Mouse (Mus musculus) limb, embryonic 11.5 days (tissue): ENCODE measurements around the gene Zbtb18. TPM values are rescaled to one million over a fixed set of nuclear protein-coding genes. Genes with fewer than 3 reads are reported as not detected.

Source experiments
- ATAC-seq: fragments of 200-750 bp; cut with Nextera tagmentation; 2 replicates; pipeline ENCODE4 v1.8.0; 2017; ENCODE audit warnings: low read depth; ENCODE audit not compliant: insufficient number of reproducible peaks, low FRiP score, low TSS enrichment
- DNase-seq: peaks from one replicate; pipeline ENCODE4 v3.0.0-alpha.2; 2015; ENCODE audit warnings: low spot score
- H3K27ac ChIP-seq: fragments of 300-500 bp; sonication (generic); replicated peaks from 2 replicates; pipeline ENCODE4 v1.5.1; 2014; ENCODE audit warnings: low read depth, mild to moderate bottlenecking, low read length
- H3K27me3 ChIP-seq: fragments of 300-500 bp; sonication (generic); 2 replicates; pipeline ENCODE4 v1.6.1; 2014; ENCODE audit warnings: mild to moderate bottlenecking, low read length, mixed read lengths; ENCODE audit not compliant: control insufficient read depth, insufficient read depth
- H3K36me3 ChIP-seq: fragments of 300-500 bp; sonication (generic); 2 replicates; pipeline ENCODE4 v1.6.1; 2014; ENCODE audit warnings: mild to moderate bottlenecking, low read length, moderate library complexity, mixed read lengths; ENCODE audit not compliant: control insufficient read depth, insufficient read depth
- H3K4me1 ChIP-seq: fragments of 300-500 bp; sonication (generic); 2 replicates; pipeline ENCODE4 v1.6.1; 2014; ENCODE audit warnings: low read length, mixed read lengths; ENCODE audit not compliant: control insufficient read depth, insufficient read depth
- H3K4me2 ChIP-seq: fragments of 300-500 bp; sonication (generic); 2 replicates; pipeline ENCODE4 v1.6.1; 2014; ENCODE audit warnings: low read depth, mild to moderate bottlenecking, moderate library complexity; ENCODE audit not compliant: severe bottlenecking
- H3K4me3 ChIP-seq: fragments of 300-500 bp; sonication (generic); 2 replicates; pipeline ENCODE4 v1.5.1; 2014; ENCODE audit warnings: low read depth, low read length
- H3K9ac ChIP-seq: fragments of 300-500 bp; sonication (generic); 2 replicates; pipeline ENCODE4 v1.6.1; 2014; ENCODE audit warnings: mild to moderate bottlenecking, low read length
- H3K9me3 ChIP-seq: fragments of 300-500 bp; sonication (generic); 2 replicates; pipeline ENCODE4 v1.6.1; 2016; ENCODE audit warnings: low read length; ENCODE audit not compliant: control insufficient read depth
- WGBS: fragments of 180-500 bp; shearing (Covaris S2); extraction: QIAGEN DNeasy Blood & Tissue Kit; methylation state at CpG from one replicate; pipeline ENCODE4 v1.1.7; 2014; 5-methylcytosine and 5-hydroxymethylcytosine counted together
- polyA plus RNA-seq: library from polyadenylated mRNA; unstranded; fragments of >200 nt; fragmentation: Nextera tagmentation; extraction: Ambion mirVana; gene quantifications from 2 replicates; pipeline ENCODE4 v1.2.1, GENCODE M21; 2014

Gene Zbtb18
- polyA plus RNA-seq, 1 experiment from 2014 or later = 2.0 TPM

DNA sequence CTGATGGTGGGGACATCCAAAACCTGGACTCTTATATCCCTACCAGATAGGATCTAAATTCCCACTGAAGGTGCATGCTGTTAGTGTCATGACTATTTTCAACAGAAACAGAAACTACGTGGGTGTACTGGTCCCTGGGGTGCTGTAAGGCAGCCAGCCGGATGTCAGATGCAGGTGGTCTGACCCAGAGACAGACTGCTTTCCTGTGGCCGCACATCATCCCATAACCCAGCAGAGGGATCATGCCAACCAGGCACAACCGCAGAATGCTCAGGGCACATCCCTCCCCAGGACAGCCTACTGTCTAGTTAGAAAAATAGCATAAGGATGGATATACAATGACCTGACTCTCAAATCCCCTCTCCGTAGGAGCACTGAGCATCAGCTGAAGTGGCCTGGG, 14.3 kb upstream of the Zbtb18 start:
- Histone ChIP-seq H3K27ac (no peak overlapping the region), H3K4me2 (no peak overlapping the region), H3K36me3 (no peaks in the 10 kb centered on the region), H3K4me3 (no peak overlapping the region), H3K4me1 (no peaks in the 10 kb centered on the region), H3K9ac (no peak overlapping the region), H3K27me3 (no peaks in the 10 kb centered on the region), H3K9me3 (no peaks in the 10 kb centered on the region)
- 82% methylated on average over 5 of the region's 5 CpGs for WGBS
- DNase-seq = no peak
- ATAC-seq = no peak

DNA sequence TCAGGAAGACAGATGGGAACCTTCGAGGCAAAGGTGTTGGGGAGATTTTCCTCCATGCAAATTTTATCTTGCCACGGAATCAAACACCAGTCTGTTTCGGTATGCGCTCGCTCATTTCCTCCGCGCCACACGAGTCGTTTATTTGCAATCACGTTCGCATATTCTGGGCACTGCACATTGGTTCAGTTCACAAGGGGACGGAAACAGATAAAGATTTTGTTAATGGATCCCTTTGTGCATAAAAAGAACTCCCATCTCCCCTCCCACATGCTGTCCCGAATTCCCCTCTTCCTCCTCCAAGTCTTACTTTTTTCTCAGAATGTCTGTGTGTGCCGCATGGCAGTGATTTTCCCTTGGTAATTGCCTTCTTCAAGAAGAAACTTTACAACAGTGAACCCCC, 13.8 kb upstream of the Zbtb18 start:
- no peaks in the 10 kb centered on the region for H3K4me1 ChIP-seq
- H3K9me3 ChIP-seq = no peaks in the 10 kb centered on the region
- H3K4me2 ChIP-seq = no peak overlapping the region
- H3K27me3 ChIP-seq = no peaks in the 10 kb centered on the region
- 81% methylated on average over 14 of the region's 14 CpGs for WGBS
- H3K27ac ChIP-seq = no peak overlapping the region
- no peak for ATAC-seq
- DNase-seq = no peak
- no peak overlapping the region for H3K4me3 ChIP-seq
- H3K36me3 ChIP-seq = no peaks in the 10 kb centered on the region
- H3K9ac ChIP-seq = no peak overlapping the region

DNA sequence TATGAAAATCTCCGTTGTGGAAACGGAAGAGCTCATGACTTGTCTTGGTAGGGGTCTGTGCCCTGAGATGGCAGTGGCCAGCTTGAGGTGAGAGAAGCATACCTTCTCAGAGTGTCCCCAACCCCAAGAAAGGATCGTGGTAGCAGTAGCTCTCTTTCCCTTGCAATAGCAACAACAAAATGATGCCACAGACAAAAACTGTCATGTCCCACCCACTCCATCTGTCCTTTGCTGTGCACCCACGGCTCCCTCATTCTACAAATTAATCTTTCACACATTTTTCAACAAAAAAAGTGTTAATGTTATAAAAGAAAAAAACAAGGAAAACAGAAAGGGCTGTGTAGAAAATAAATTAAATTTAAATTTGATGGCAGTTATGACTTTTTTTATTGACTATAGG, 13.1 kb upstream of the Zbtb18 start:
- H3K9me3 ChIP-seq = no peaks in the 10 kb centered on the region
- H3K4me3 ChIP-seq = no peak overlapping the region
- H3K4me1 ChIP-seq = no peaks in the 10 kb centered on the region
- no peaks in the 10 kb centered on the region for H3K27me3 ChIP-seq
- H3K9ac ChIP-seq = no peak overlapping the region
- no peak overlapping the region for H3K27ac ChIP-seq
- H3K36me3 ChIP-seq = no peaks in the 10 kb centered on the region
- DNase-seq = no peak
- H3K4me2 ChIP-seq = no peak overlapping the region
- no peak for ATAC-seq
- 78% methylated on average over 4 of the region's 4 CpGs for WGBS

DNA sequence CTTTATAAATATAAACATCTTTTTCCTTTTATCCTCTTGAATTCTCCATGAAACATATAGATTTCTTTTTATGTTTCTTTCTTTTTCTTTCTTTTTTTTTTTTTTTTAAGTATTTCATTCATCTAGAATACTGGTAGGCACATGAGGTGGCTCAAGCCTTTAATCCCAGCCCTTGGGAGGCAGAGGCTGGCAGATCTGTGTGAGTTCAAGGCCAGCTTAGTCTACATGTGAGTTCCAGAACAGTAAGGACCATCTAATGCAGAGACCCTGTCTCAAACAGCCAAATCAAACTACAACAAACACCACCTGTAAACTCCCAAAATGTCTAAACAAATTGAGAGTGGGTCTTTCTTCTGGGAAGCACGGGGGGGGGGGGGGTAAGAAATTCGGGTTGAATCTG, 1.7 kb upstream of the Zbtb18 start:
- Histone ChIP-seq H3K27ac (no peak overlapping the region), H3K4me2 (peak overlapping the region; percentile 66; the same call in 1 of the 2 replicates), H3K9me3 (no peaks in the 10 kb centered on the region), H3K36me3 (no peaks in the 10 kb centered on the region), H3K27me3 (no peaks in the 10 kb centered on the region), H3K9ac (no peak overlapping the region), H3K4me3 (no peak overlapping the region), H3K4me1 (peaks cover 7% of the 10 kb centered on the region; the same call in 1 of the 2 replicates)
- DNase-seq = no peak
- ATAC-seq = no peak
- 9% methylated on average over 2 of the region's 2 CpGs for WGBS

DNA sequence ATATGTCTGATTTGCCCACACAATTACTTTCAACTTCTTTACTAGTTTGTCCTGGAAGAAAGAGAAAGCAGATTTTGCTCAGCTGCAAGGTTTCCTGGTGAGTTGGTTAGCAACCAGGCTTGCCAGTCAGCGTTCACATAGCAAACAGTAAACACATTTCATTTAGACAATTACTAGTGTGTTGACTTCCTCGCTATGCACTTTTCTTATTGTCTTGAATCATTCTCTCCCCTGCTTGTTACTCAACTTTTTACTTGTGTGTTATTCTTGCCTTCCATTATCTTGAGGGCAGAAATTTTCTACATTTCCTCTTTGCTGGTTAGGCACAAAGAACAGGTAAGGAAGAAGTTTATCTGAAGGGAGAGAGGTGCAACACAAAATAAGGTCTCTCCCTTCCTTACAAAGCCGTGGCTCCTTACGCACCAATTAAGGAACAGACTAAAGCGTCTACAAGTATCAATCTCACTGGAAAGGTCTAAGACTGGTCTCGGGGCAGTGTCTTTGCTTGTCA, 1.1 kb upstream of the Zbtb18 start:
- Histone ChIP-seq H3K27me3 (no peaks in the 10 kb centered on the region), H3K4me1 (peaks cover 9% of the 10 kb centered on the region; the same call in 1 of the 2 replicates), H3K9me3 (no peaks in the 10 kb centered on the region), H3K4me3 (peak overlapping the region; percentile 73), H3K4me2 (peak overlapping the region; percentile 66), H3K9ac (peak overlapping the region; percentile 76), H3K36me3 (no peaks in the 10 kb centered on the region), H3K27ac (peak overlapping the region; percentile 90)
- no peak for DNase-seq
- ATAC-seq = no peak
- under 1% methylated on average over 6 of the region's 6 CpGs for WGBS

DNA sequence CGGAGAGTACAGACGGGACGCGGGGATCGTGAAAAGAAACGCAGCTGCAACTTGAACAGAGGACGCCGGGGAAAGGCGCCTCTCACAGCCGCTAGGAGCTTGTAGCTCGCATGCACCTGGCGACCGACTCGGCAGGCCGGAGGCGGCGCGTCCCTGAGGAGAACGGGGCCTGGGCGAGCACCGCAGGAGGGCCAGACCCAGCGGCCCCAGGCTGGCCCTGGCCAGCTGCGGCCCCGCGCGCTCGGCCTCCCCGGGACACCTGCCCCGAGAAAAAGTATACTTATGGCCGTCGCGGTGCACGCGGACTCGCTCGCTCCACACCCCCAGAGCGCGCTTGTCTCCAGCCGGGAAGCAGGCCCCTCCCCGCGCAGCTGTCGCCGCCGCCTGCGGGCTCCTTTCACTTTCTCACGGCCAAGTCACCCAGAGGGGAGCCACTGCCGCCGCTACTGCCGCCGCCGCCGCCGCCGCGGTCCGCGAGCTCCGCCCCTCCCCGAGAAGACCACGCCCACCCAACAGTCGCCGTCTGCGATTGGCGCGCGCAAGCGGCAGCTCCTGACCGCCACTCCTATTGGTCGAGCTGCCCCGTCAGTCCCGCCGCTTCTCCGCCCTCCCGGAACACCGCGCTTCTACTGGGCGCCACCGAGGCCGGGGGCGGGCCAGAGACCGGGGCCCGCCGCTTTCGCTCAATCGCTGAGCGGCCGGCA, 507 bp upstream of the Zbtb18 start:
- ATAC-seq (peak; percentile 99), DNase-seq (peak; percentile 95)
- H3K36me3 ChIP-seq = no peaks in the 10 kb centered on the region
- 1% methylated on average over 71 of the region's 87 CpGs for WGBS
- H3K9me3 ChIP-seq = no peaks in the 10 kb centered on the region
- H3K27me3 ChIP-seq = no peaks in the 10 kb centered on the region
- peak overlapping the region; percentile 66 for H3K4me2 ChIP-seq
- H3K9ac ChIP-seq = peak overlapping the region; percentile 76
- peak overlapping the region; percentile 73 for H3K4me3 ChIP-seq
- H3K27ac ChIP-seq = peak overlapping the region; percentile 90
- H3K4me1 ChIP-seq = peaks cover 13% of the 10 kb centered on the region

DNA sequence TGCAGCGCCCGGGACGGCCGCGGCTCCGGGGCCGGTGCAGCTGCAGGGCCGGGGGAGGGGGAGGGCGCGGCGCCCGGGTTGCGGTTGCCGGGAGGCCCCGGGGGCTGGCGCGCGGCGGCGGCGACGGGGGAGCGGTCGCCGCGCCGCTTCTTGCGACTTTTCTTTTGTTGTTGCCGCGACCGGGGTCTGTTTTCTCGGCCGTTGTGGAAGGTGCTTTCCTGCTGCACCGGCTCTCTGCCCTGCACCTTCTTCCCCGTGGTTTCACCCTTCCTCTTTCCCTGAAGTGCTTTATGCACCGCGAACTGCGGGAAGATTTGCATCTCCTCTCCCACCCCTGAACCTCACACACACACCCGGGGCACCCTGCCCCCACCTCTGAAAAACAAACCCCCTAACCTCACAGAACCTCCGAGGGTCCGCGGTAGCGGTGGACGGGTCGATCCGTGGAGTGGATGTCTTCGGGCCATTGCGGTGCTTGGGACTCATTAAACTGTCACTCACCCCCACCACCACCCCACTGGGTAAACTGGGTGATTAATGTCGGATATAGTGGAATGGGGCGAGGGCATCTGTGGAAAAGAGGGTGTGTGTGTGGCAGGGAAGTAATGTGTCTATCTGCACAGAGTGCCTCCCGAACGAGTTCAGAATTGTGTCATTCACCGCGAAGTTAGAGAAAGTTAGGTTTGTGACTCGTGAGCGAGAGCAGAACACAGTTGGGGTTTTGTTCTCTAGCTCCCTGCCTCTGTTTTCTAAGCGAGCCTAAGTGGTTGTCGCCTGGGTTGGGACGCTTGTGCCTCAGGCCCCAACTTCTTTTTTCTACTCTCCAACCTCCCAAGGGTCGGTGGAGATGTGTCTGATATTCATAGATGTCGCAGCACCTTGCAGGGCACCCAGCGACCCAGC, 921 bp downstream of the Zbtb18 start:
- Histone ChIP-seq H3K4me2 (peak overlapping the region; percentile 84), H3K27ac (peak overlapping the region; percentile 97), H3K9me3 (no peaks in the 10 kb centered on the region), H3K27me3 (no peaks in the 10 kb centered on the region), H3K36me3 (peaks cover 3% of the 10 kb centered on the region; the same call in 1 of the 2 replicates), H3K4me3 (peak overlapping the region; percentile 73), H3K9ac (peak overlapping the region; percentile 89), H3K4me1 (peaks cover 25% of the 10 kb centered on the region)
- DNase-seq (peak; percentile 60), ATAC-seq (no peak)
- WGBS = under 1% methylated on average over 46 of the region's 62 CpGs

DNA sequence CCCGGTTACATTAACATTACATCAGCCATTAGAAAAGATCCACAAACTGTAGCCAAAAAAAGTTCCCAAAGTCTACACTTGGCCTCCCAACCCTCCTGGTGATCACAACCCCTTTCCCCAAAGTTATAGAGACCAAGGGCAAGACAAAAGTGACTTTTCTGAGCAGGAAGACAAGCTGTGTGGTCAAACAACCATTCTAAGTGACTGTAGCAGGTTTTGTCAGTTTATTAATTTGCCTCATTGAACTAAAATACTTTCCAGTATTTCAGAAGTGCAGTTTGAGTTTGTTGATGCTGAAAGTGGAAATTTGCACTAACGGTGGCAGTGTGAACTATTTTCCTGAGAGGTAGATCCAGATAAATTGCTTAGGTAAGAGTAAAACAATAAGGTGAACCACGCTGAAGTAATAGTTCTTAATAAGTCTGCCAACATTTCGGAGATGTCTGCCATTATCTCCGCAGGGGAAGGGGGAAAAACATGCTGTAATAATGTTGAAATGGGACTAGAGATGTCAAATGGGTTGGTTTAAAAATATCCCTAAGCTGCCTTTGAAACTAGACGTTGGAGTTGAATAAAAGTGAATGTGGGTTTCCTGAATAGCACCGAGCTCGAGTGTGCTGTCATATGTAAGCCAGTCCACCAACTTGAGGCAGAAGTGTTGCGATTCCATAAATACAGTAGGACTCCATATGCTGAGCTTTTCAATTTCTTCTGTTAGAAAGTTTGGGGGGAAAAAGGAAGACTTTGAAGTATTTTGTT, 1.8 kb downstream of the Zbtb18 start:
- H3K27ac ChIP-seq = no peak overlapping the region
- peaks cover 6% of the 10 kb centered on the region for H3K36me3 ChIP-seq
- no peak for DNase-seq
- H3K4me1 ChIP-seq = peaks cover 25% of the 10 kb centered on the region
- H3K4me2 ChIP-seq = peak overlapping the region; percentile 84
- H3K9me3 ChIP-seq = no peaks in the 10 kb centered on the region
- WGBS = 48% methylated on average over 9 of the region's 9 CpGs
- no peaks in the 10 kb centered on the region for H3K27me3 ChIP-seq
- peak overlapping the region; percentile 73 for H3K4me3 ChIP-seq
- H3K9ac ChIP-seq = peak overlapping the region; percentile 89
- no peak for ATAC-seq
